In genomic region chr6:145048131-145048997, GRCm38 (mm10) we compare ENCODE assay signal across 7 mouse cellular contexts. TPM values are rescaled to one million over a fixed set of nuclear protein-coding genes. Genes with fewer than 3 reads are reported as not detected.
DNase-seq lines count a peak whose midpoint lies in the region; ATAC-seq lines count a peak whose summit lies in the region.

No protein-coding gene starts in this region.

- H3K27ac ChIP-seq in neural tube, embryonic 13.5 days (replicated peaks): peak overlapping the region; percentile 79

- DNase-seq in cerebellum, postnatal 4 days (ENCODE audit: low spot score in 2 of 2): peak; percentile 43 to 44
- peak; percentile 43 for DNase-seq in frontal cortex, postnatal 25 days (ENCODE audit: low spot score in 2 of 2)
- peak; percentile 39 to 40 for DNase-seq in left cerebral cortex, postnatal 14 days (ENCODE audit: low spot score in 2 of 2)
- no peak for DNase-seq in T-cell, adult 2 months (ENCODE audit: low spot score)

- intact Hi-C loops in left cerebral cortex, postnatal 14 days (cut with DNase I): no loop called here

- no peak for ATAC-seq in megakaryocyte, adult 5-6 weeks (ENCODE audit: poor library complexity, severe bottlenecking)
- peak; percentile 64 for ATAC-seq in neural tube, embryonic 13.5 days (ENCODE audit: low read depth)

- H3K27me3 ChIP-seq in megakaryocyte, embryonic 14.5 days (replicated peaks): peaks cover 29% of the 10 kb centered on the region
- H3K27me3 ChIP-seq in neural tube, embryonic 13.5 days: no peaks in the 10 kb centered on the region

- peak overlapping the region; percentile 80 for H3K9ac ChIP-seq in neural tube, embryonic 13.5 days

- H3K36me3 ChIP-seq in megakaryocyte, embryonic 14.5 days (replicated peaks; ENCODE audit: low read length): no peaks in the 10 kb centered on the region
- no peaks in the 10 kb centered on the region for H3K36me3 ChIP-seq in neural tube, embryonic 13.5 days

- H3K4me2 ChIP-seq in neural tube, embryonic 13.5 days: peak overlapping the region; percentile 76

- H3K9me3 ChIP-seq in megakaryocyte, embryonic 14.5 days: peaks cover 6% of the 10 kb centered on the region
- no peaks in the 10 kb centered on the region for H3K9me3 ChIP-seq in neural tube, embryonic 13.5 days

- peaks cover 5% of the 10 kb centered on the region; the same call in 1 of the 2 replicates for H3K4me1 ChIP-seq in megakaryocyte, embryonic 14.5 days
- H3K4me1 ChIP-seq in neural tube, embryonic 13.5 days (replicated peaks): peaks cover 39% of the 10 kb centered on the region

- WGBS in neural tube, embryonic 13.5 days: 4% methylated on average over 64 of the region's 64 CpGs

- H3K4me3 ChIP-seq in megakaryocyte, embryonic 14.5 days (replicated peaks): peak overlapping the region; percentile 62
- H3K4me3 ChIP-seq in neural tube, embryonic 13.5 days: peak overlapping the region; percentile 61

RNA-seq across cellular contexts. Expression of gene Bcat1, which starts 27.6 kb away (rescaled TPM):
- 0.81 TPM in 1 of 2 replicates, not detected in the other for polyA plus RNA-seq in megakaryocyte, embryonic 14.5 days (2012; ENCODE audit: insufficient read depth, low replicate concordance)
- 0.25 TPM in 1 of 2 replicates, not detected in the other for total RNA-seq in megakaryocyte, adult 5-6 weeks (2015)
- total RNA-seq in megakaryocyte, adult 5-6 weeks (2017): 0.24 TPM in 1 of 2 replicates, not detected in the other
- total RNA-seq in left cerebral cortex, postnatal 14 days (2021): 10 to 100 TPM; 67.3 to 67.4 TPM
- 88.7 and 99.2 TPM in 2 replicates for polyA plus RNA-seq in neural tube, embryonic 13.5 days (2015; fragmentation: Nextera tagmentation; extraction: Ambion mirVana)

Comparison
In these comparisons a context has a peak if more than half of its experiments do, and no peak if none do; other contexts are left out.
1. RNA of gene Bcat1, which starts 27.6 kb away (total RNA-seq): 67.3 to 67.4 TPM in left cerebral cortex, postnatal 14 days; 0.24 to 0.25 TPM in megakaryocyte, adult 5-6 weeks; every median in the first group is over 10 times any median in the second.